Mouse (Mus musculus) spleen, adult 2 months (tissue): ENCODE data around the gene Zbtb20. TPM values are rescaled to one million over a fixed set of nuclear protein-coding genes. Genes with fewer than 3 reads are reported as not detected.

Experiments
- DNase-seq, 2 experiments: peaks; one replicate each; pipeline versions ENCODE4 v3.0.0 to v3.0.0-alpha.2; 2012 to 2021; ENCODE audit warnings: low spot score in 2 of 2, low read depth in 1 of 2
- H3K27ac ChIP-seq: fragments of 200-500 bp; 2 replicates; pipeline ENCODE4 v1.5.1; 2012; ENCODE audit warnings: low read length, inconsistent platforms; ENCODE audit not compliant: insufficient read depth
- H3K27me3 ChIP-seq: fragments of 200-500 bp; 2 replicates; pipeline ENCODE4 v1.6.1; 2012; ENCODE audit warnings: mild to moderate bottlenecking, moderate library complexity, low read length, inconsistent platforms; ENCODE audit not compliant: control insufficient read depth, insufficient read depth
- H3K36me3 ChIP-seq: fragments of 200-500 bp; 2 replicates; pipeline ENCODE4 v1.6.1; 2012; ENCODE audit warnings: mild to moderate bottlenecking, low read length, inconsistent platforms; ENCODE audit not compliant: control insufficient read depth, insufficient read depth
- H3K4me1 ChIP-seq: fragments of 200-500 bp; 2 replicates; pipeline ENCODE4 v1.6.1; 2011; ENCODE audit warnings: inconsistent platforms; ENCODE audit not compliant: control insufficient read depth, insufficient read depth, insufficient read length
- H3K4me3 ChIP-seq: fragments of 200-500 bp; 2 replicates; pipeline ENCODE4 v1.5.1; 2011; ENCODE audit warnings: mild to moderate bottlenecking, inconsistent platforms; ENCODE audit not compliant: insufficient read depth, insufficient read length; ENCODE audit errors: extremely low read depth
- CTCF ChIP-seq: fragments of 200-500 bp; IDR thresholded peaks from 2 replicates; pipeline ENCODE4 v1.5.1; 2011; ENCODE audit warnings: mild to moderate bottlenecking, inconsistent platforms; ENCODE audit not compliant: insufficient read depth, insufficient read length, insufficient replicate concordance; ENCODE audit errors: extremely low read depth
- POLR2A ChIP-seq: fragments of 200-500 bp; IDR thresholded peaks from 2 replicates; pipeline ENCODE4 v1.6.1; 2011; ENCODE audit warnings: low read depth, low read length, inconsistent platforms
- WGBS: fragments of 180-500 bp; shearing (Covaris S2); methylation state at CpG from one replicate; pipeline ENCODE4 v1.1.7; 2018; 5-methylcytosine and 5-hydroxymethylcytosine counted together
- polyA plus RNA-seq: library from polyadenylated mRNA; depleted of rRNA; stranded (reverse); fragments of >200 nt; gene quantifications from 2 replicates; pipeline ENCODE4 v1.2.3, GENCODE M21; 2012

Zbtb20 gene
- polyA plus RNA-seq, 1 experiment, result 8.6 TPM

DNA sequence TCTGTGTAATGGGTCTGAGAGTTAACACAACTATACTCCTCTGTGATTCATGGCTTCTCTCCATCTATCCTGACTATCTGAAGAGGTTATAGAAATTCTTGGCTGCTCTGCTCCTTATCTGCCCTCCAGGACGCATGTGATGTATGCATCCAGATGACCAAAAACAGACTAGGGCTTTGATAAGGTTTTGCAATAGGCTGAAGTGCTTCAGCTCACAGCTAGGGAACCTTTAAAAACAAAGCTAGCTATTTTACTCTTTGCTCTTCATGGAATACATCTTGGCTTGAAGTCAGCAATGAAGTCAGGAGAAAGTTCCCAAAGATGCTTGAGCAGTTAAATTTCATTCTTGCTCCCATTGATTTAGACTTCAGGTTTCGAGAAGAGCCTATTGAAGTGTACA lies 756.1 kb downstream of the Zbtb20 start:
- no peaks in the 10 kb centered on the region for H3K36me3 ChIP-seq
- no peak overlapping the region for H3K4me3 ChIP-seq
- no peaks in the 10 kb centered on the region for H3K4me1 ChIP-seq
- WGBS, result 89% methylated on average over 2 of the region's 2 CpGs
- no peak for TF ChIP-seq CTCF
- TF ChIP-seq POLR2A, result no peak
- no peaks in the 10 kb centered on the region for H3K27me3 ChIP-seq
- no peak overlapping the region for H3K27ac ChIP-seq
- DNase-seq, result no peak

DNA sequence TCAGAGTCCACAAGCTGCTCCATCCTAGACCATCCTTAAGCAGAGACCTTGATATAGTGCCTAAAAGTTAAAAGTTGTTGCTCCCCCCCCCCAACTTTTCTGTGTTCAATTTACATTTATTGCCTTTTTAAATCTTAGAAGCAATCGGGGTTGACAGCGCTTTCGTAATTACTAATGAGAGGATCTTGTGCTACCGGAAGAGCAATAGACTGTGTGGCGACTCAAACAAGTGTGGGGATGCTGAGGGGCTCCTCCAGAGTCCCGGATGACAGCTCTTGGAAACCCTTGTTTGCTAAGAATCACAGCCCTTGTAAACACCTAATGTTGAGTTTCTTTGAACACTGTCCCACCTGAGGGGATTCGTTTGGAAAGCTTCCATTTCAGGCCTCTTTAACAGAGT lies 758.4 kb downstream of the Zbtb20 start:
- H3K36me3 ChIP-seq, result no peaks in the 10 kb centered on the region
- H3K27ac ChIP-seq, result no peak overlapping the region
- no peaks in the 10 kb centered on the region for H3K27me3 ChIP-seq
- no peak overlapping the region for H3K4me3 ChIP-seq
- 91% methylated on average over 7 of the region's 7 CpGs for WGBS
- TF ChIP-seq CTCF (no peak), POLR2A (no peak)
- DNase-seq, result no peak
- no peaks in the 10 kb centered on the region for H3K4me1 ChIP-seq

- no peak overlapping the region for H3K4me3 ChIP-seq
- no peak overlapping the region for H3K27ac ChIP-seq
- H3K27me3 ChIP-seq, result no peaks in the 10 kb centered on the region
- H3K4me1 ChIP-seq, result no peaks in the 10 kb centered on the region
- 92% methylated on average over 8 of the region's 8 CpGs for WGBS
- H3K36me3 ChIP-seq, result no peaks in the 10 kb centered on the region
- DNase-seq, result no peak
- TF ChIP-seq CTCF, result no peak
- no peak for TF ChIP-seq POLR2A
These were observed 761.6 kb downstream of the Zbtb20 start for GRCm38 (mm10) chr16:43637241-43637640.

DNA sequence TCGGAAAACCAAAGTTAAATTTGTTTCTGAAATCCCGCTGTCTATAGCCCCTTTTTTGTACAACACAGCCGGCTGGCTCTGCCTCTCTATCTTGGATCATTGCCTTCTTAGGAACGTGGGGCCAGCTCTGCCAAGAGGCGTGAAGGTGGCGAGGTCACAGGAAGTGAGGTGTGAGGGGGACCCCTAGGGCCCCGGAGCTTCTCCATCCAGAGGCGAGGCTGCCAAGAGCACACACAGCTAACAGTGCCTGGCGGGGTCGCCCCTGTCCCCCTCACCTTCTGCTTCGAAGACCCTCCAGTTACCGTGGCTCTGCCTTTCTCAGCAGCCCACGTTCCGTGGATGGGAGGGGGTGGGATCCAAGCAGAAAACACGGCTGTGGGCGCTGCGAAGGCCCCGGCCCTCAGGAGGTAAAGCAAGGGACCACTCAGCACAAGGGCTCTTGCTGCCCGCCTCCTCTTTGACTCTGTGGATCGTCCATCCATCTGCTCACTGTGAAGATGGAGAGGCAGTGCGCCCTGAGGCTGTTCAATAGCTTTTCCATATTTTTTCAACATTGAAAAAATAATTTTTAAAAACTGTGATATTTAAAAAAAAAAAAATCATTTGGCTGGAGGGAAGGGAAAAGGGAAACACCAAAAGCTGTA lies 762.8 kb downstream of the Zbtb20 start:
- WGBS, result 89% methylated on average over 21 of the region's 21 CpGs
- H3K27me3 ChIP-seq, result no peaks in the 10 kb centered on the region
- DNase-seq, result no peak
- no peak overlapping the region for H3K4me3 ChIP-seq
- no peak overlapping the region for H3K27ac ChIP-seq
- no peak for TF ChIP-seq POLR2A
- no peak for TF ChIP-seq CTCF
- H3K36me3 ChIP-seq, result no peaks in the 10 kb centered on the region
- H3K4me1 ChIP-seq, result no peaks in the 10 kb centered on the region

DNA sequence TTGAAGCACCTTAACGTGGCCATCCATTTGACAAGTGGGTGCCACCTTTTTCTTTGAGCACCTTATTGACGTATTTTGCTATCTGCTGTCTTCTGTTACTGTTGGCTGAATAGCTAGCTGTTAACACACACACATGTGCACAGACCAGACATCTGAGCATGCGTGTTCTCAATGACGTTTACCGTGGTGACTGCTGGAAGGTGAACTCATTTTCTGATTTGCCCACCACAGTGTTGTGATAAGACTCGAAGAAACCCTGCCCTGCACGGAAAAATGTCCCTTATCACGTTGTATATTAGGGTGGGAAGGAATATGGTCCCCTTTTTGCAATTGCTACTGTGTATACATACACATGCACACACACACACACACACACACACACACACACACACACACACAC lies 765.5 kb downstream of the Zbtb20 start:
- H3K27me3 ChIP-seq, result no peaks in the 10 kb centered on the region
- H3K36me3 ChIP-seq, result no peaks in the 10 kb centered on the region
- WGBS, result 88% methylated on average over 8 of the region's 8 CpGs
- TF ChIP-seq POLR2A, result no peak
- TF ChIP-seq CTCF, result no peak
- no peak overlapping the region for H3K27ac ChIP-seq
- DNase-seq, result no peak
- H3K4me3 ChIP-seq, result no peak overlapping the region
- H3K4me1 ChIP-seq, result no peaks in the 10 kb centered on the region

DNA sequence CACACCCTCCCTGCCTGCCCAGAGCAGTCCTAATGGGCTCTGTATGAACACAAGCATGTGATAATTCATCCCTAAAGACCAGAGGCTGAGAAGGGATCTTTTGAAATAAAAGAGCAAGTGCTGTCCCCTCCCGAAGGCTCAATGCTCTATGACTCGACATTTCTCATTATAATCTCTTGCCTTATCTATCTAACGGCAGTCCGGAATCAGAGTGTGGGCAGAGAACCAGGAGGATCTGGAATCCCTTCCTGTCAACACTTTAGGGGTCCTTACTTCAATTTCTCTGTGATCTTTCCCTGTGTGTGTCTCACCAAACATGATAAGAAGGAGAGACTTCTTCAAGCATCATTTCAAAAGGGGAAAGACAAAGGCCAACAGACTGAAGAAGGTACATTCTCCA lies 770.2 kb downstream of the Zbtb20 start:
- Histone ChIP-seq H3K36me3 (no peaks in the 10 kb centered on the region), H3K4me3 (no peak overlapping the region), H3K4me1 (peaks cover 3% of the 10 kb centered on the region; the same call in 1 of the 2 replicates), H3K27ac (no peak overlapping the region), H3K27me3 (no peaks in the 10 kb centered on the region)
- DNase-seq, result no peak
- WGBS, result 92% methylated on average over 4 of the region's 4 CpGs
- TF ChIP-seq POLR2A (no peak), CTCF (no peak)

- H3K27me3 ChIP-seq, result no peaks in the 10 kb centered on the region
These were observed 771.3 kb downstream of the Zbtb20 start for GRCm38 (mm10) chr16:43646943-43647342.

More at GRCm38 (mm10) chr16:43646943-43647342, 771.3 kb downstream of the Zbtb20 start:
- H3K27ac ChIP-seq, result no peak overlapping the region
- DNase-seq, result no peak
- 46% methylated on average over 3 of the region's 3 CpGs for WGBS
- H3K36me3 ChIP-seq, result no peaks in the 10 kb centered on the region
- peaks cover 3% of the 10 kb centered on the region; the same call in 1 of the 2 replicates for H3K4me1 ChIP-seq
- TF ChIP-seq POLR2A (no peak), CTCF (no peak)
- H3K4me3 ChIP-seq, result no peak overlapping the region
